Mouse (Mus musculus) C2C12 (cell line): ENCODE measurements around the gene Gipc1. TPM values are rescaled to one million over a fixed set of nuclear protein-coding genes. Genes with fewer than 3 reads are reported as not detected.

Source experiments
- H3K27me3 ChIP-seq: one replicate; pipeline ENCODE4 v1.6.1; 2011; ENCODE audit not compliant: control insufficient read depth, insufficient read depth, insufficient read length
- H3K36me3 ChIP-seq: one replicate; pipeline ENCODE4 v1.6.1; 2011; ENCODE audit not compliant: control insufficient read depth, insufficient read depth
- H3K4me3 ChIP-seq: one replicate; pipeline ENCODE4 v1.5.1; 2011; ENCODE audit warnings: mild to moderate bottlenecking, control low read depth; ENCODE audit not compliant: poor library complexity, insufficient read depth, severe bottlenecking
- H3K79me2 ChIP-seq: one replicate; pipeline ENCODE4 v1.6.1; 2011; ENCODE audit not compliant: control insufficient read depth, insufficient read depth
- H3K79me3 ChIP-seq: one replicate; pipeline ENCODE4 v1.6.1; 2011; ENCODE audit warnings: low read depth, control low read depth
- H3ac ChIP-seq: one replicate; pipeline ENCODE3; 2011; ENCODE audit warnings: low read depth; ENCODE audit not compliant: control insufficient read depth, insufficient read length
- CEBPB ChIP-seq: IDR thresholded peaks from one replicate; pipeline ENCODE4 v1.6.1; 2011; ENCODE audit warnings: low read depth, mild to moderate bottlenecking, control low read depth, moderate library complexity
- CTCF ChIP-seq: IDR thresholded peaks from one replicate; pipeline ENCODE4 v1.5.1; 2011; ENCODE audit not compliant: control insufficient read depth, insufficient read depth, insufficient read length
- FOSL1 ChIP-seq: IDR thresholded peaks from one replicate; pipeline ENCODE4 v1.8.0; 2011; ENCODE audit warnings: mild to moderate bottlenecking, low read length; ENCODE audit not compliant: poor library complexity, insufficient read depth, severe bottlenecking
- MAX ChIP-seq: IDR thresholded peaks from one replicate; pipeline ENCODE4 v1.6.1; 2011; ENCODE audit warnings: mild to moderate bottlenecking, control low read depth
- MYOD1 ChIP-seq: IDR thresholded peaks from one replicate; pipeline ENCODE4 v1.6.1; 2011; ENCODE audit warnings: low read depth; ENCODE audit not compliant: control insufficient read depth, insufficient read length
- MYOG ChIP-seq: IDR thresholded peaks from one replicate; pipeline ENCODE4 v1.6.1; 2011; ENCODE audit not compliant: control insufficient read depth, insufficient read length; ENCODE audit errors: extremely low read depth
- USF1 ChIP-seq: IDR thresholded peaks from one replicate; pipeline ENCODE4 v1.6.1; 2011; ENCODE audit warnings: low read depth, mild to moderate bottlenecking, control low read depth, moderate library complexity
- polyA plus RNA-seq: library from polyadenylated mRNA; unstranded; fragments of >200 nt; fragmentation: generic; extraction: Trizol; gene quantifications from one replicate; pipeline ENCODE4 v1.2.1, GENCODE M21; 2012; ENCODE audit warnings: missing spikeins

The Gipc1 gene
- polyA plus RNA-seq, 1 experiment = 81.8 TPM

GRCm38 (mm10) chr8:83707554-83707953, 55.1 kb downstream of the Gipc1 start:
- Histone ChIP-seq H3K27me3 (no peaks in the 10 kb centered on the region), H3K36me3 (no peaks in the 10 kb centered on the region), H3ac (no peak overlapping the region), H3K4me3 (no peak overlapping the region), H3K79me2 (no peaks in the 10 kb centered on the region), H3K79me3 (no peaks in the 10 kb centered on the region)
- no peak for TF ChIP-seq MAX
- TF ChIP-seq MYOG = no peak
- TF ChIP-seq CEBPB = no peak
- no peak for TF ChIP-seq MYOD1
- no peak for TF ChIP-seq CTCF
- TF ChIP-seq FOSL1 = no peak
- no peak for TF ChIP-seq USF1

Other genes with a start within 250 kb of the Gipc1 start
- gene Scoc, start 194.3 kb upstream of the Gipc1 start, polyA plus RNA-seq = 41.6 TPM
- gene Olfr370, start 116.9 kb upstream of the Gipc1 start, polyA plus RNA-seq = not detected
- gene Ndufb7, start 86.0 kb upstream of the Gipc1 start, polyA plus RNA-seq = 302 TPM
- gene Tecr, start 44.7 kb upstream of the Gipc1 start, polyA plus RNA-seq = 193 TPM
- 41.0 TPM for gene Dnajb1, start 44.5 kb upstream of the Gipc1 start, polyA plus RNA-seq
- gene Ptger1, start 14.0 kb downstream of the Gipc1 start, polyA plus RNA-seq = 0.56 TPM
- 26.6 TPM for gene Pkn1, start 46.5 kb downstream of the Gipc1 start, polyA plus RNA-seq
- 271 TPM for gene Ddx39, start 62.5 kb downstream of the Gipc1 start, polyA plus RNA-seq
- 114 TPM for gene Adgre5, start 88.6 kb downstream of the Gipc1 start, polyA plus RNA-seq
- gene Adgrl1, start 247.4 kb downstream of the Gipc1 start, polyA plus RNA-seq = 16.6 TPM